Mouse (Mus musculus) heart, adult 18-20 months (tissue): Measurements from ENCODE around the gene Rpain. TPM values are rescaled to one million over a fixed set of nuclear protein-coding genes. Genes with fewer than 3 reads are reported as not detected.

Experiments
- DNase-seq, 2 experiments: peaks; one replicate each; pipeline ENCODE4 v3.0.0; 2021 to 2022; ENCODE audit warnings: mixed read lengths in 1 of 2
- long read RNA-seq, 2 experiments: library from polyadenylated mRNA; stranded (forward); transcript quantifications; one replicate each; pipeline ENCODE4 v2.0.0; 2021
- total RNA-seq, 2 experiments: library from RNA; stranded (reverse); gene quantifications; 2 replicates each; pipeline ENCODE4 v1.2.3; 2021

Gene Rpain
- 10 to 100 TPM; 15.3 to 16.2 TPM for total RNA-seq
- long read RNA-seq, experiment 1, transcript Rpain-201 (7 exons, 1,100 nt), result major isoform, 18 of 24 reads
- long read RNA-seq, experiment 1, partial matches to known transcripts, result 0 of 24 reads
- long read RNA-seq, experiment 1, other reads (novel, unspliced or antisense), result 2 of 24 reads
- long read RNA-seq, experiment 2, transcript Rpain-201 (7 exons, 1,100 nt), result major isoform, 10 of 15 reads
- long read RNA-seq, experiment 2, partial matches to known transcripts, result 0 of 15 reads
- long read RNA-seq, experiment 2, other reads (novel, unspliced or antisense), result 3 of 15 reads

DNA sequence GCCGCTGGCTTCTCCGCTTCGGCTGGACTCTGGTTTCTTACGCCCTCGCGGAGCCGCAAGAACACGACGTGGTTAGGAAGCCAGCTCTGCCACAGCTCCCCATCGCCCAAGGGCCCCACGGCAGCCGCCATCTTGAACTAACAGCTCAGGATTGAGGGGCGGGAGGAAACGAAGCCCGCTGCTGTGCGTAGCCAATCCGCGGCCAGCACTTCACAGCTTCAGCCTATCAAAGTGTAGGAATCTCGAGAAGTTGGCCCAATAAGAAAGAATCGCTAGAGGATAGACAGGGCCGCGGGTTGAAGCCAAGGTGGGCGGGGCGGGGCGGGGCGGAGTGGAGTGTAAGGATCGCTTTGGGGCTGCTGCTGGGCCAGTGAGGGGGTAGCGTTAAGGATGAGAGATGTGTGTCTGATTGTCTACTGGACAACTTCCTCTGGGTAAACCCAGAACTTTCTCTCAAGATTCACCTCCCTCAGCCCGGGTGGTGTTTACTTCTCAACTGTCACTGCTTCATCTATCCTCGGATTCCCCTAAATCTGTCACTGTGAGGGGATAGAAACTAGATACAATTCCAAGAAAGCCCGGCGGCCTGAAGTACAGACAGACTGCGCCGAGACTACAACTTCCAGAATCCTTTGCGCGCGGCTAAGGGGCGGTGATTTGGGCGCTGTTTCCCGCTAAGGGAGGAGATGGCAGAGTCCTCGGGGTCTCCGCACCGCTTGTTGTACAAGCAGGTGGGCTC lies at the start of gene Rpain, which contains the start of gene Nup88:
Rpain (plus strand) TSS at position 393 of the 739 bp plus-strand sequence.
Nup88 (minus strand) TSS at position 153 of the 739 bp plus-strand sequence.
- DNase-seq, result peak; percentile 96 to 97

DNA sequence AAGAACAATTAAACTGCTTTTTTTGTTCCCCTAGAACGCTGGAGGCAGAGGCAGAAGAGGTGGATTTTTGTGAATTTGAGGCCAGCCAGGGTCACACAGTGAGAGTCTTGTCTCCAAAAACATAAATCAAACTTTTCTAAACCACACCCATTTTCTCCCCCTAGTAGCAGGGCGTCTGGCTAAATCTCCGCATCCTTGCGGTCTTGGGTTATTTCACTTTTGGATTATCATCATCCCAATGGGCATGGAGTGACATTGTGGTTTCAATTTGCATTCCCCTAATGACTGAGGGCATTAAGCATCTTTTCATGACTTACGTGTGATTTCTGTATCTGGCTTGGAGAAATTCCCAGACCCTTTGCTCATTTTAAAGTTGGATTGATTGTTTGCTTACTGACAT lies 38.6 kb upstream of the Rpain start:
- no peak for DNase-seq

DNA sequence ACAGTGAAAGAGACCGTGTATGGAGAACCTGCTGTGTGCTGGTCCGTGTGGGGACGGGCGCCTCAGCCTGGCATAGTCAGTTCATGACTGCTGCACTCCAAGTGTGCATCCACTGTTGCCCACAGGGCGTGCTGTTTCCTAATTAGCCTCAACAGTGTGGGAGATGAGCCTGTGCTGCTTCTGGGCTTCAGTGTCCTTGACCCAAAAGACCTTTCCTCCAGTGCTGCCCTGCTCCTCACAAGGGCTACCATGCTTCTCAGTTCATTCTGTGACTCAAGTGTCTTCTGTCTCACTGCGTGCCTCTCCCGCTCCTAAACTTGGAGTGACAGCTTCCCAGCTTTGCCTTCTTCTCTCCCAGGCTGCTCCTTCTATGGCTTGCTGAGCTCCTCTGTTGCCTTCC lies 34.7 kb upstream of the Rpain start:
- no peak for DNase-seq

DNA sequence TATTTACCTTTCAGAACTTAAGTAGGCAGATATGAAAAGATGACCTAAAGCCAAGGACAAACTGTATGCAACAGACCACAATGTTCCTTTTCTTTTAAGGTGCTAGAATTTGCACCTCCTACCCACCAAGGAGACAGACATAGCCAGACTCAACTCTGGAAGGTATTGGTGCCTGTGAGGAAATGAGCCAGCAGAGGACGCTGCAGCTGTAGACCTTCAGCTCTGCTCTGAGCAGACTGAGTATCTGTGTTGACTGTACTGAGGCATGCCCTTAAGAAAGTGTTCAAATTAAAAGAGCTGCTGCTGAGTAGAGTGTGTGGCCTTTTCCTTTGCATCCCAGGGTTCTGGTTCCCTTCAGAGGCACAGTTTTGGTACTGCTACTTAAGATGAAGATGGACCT lies 27.4 kb upstream of the Rpain start:
- DNase-seq, result no peak

DNA sequence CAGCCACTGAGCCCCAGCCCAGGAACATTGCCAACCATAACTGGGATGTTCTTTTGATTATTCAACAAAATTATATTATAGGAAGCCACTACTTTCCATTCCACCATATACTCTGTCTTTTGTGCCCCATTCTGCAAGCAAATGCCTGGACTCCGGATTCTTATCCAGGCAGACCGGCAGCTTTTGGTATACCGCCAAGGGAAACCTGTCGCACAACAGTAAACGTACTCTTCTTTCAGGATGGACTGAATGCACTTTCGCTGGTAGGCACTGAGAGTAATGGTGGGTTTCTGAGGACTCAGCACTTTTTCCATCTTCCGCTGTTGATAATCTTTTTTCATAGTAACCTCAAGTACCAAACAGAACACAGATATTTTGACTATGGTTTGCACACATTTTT lies 26.4 kb upstream of the Rpain start:
- no peak for DNase-seq

DNA sequence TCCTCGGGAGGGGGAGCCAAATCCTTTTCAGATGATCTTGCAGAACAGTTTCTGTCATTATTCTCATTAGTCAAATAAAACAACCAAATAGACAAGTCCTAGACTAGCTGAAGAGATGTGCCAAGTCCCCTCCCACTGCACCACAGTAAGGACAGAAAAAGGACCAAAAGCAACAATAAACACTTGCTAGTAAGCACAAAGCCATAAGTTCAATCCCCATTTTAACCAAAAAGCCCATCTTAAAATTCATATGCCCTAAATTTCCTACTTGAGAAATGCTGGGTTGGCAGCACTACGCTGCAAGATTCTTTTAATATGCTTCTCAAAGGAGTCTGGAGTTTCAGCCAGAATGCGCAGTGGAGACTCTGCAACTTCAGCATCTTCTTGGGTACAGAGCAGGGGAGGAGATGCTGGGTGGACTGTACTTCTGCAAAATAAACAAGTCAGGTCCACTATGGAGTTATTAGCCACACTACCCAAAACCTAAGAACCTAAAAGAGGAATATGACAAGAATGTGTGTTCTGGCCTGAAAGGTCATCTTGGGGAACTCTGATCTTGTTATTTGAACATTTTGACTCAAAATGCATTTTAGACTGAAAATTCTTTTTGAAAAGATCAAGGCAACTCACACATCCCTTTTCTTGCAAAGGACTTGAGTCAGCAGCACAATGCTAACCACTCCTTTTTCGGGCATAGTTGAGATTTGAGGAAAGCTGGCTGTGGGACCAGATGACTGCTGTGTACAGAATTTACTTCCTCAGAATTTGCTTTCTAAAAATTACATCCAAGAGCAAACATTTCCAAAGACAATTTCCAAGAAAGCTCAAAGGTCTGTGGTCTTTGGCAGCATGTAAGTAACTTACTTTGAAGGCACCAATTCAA lies 24.8 kb upstream of the Rpain start:
- peak in 1 of 2 experiments; percentile 36 for DNase-seq

DNA sequence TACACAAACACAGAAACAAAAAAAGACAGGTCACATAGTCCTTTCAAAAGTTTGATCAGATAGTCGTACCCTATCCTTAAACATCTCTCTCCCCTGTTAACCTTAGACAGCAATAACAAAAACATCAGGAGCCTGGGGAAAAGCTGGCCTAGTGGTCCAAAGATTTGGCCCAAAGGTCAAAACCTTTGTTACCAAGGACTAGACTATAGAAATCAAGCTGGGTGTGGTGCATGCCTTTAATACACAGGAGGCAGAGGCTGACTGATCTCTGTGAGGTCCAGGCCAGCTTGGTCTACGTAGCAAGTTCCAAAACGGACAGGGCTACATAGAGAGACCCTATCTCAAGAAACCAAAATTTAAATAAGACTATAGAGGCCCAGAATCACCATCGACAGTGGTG lies 15.3 kb upstream of the Rpain start:
- DNase-seq, result no peak

DNA sequence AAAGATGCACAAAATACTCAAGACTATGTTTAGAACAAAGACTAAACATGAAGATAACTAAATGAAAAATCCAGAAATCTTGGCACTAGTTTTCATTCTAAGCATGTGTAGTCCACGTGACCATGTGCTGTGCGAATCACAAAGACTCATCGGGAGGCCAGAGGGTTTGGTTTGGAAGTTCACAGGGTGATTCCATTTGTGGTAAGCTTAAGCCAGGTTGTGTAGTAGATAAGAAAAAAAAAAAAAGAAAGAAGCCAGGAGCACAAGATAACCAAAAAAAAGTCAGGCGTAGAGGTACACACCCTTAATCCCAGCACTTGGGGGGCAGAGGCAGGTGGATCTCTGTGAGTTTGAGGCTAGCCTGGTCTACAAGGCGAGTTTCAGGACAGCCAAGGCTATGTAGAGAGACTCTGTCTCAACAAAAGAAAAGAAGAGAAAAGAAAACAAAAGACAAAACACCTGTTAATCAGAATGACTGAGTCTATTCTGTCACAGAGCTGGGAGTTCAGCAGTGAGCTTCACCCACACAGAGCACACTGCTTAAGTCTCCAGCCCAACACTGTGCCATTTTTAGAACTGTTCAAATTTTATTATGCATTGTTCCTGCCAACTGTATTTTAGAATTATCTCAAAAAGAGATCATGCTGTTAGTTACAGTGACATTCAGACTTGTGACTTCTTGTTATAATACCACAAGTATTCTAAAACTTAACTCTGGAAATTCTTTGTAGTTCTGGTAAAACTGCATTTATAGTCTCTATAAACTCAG lies 9.0 kb upstream of the Rpain start:
- no peak for DNase-seq

DNA sequence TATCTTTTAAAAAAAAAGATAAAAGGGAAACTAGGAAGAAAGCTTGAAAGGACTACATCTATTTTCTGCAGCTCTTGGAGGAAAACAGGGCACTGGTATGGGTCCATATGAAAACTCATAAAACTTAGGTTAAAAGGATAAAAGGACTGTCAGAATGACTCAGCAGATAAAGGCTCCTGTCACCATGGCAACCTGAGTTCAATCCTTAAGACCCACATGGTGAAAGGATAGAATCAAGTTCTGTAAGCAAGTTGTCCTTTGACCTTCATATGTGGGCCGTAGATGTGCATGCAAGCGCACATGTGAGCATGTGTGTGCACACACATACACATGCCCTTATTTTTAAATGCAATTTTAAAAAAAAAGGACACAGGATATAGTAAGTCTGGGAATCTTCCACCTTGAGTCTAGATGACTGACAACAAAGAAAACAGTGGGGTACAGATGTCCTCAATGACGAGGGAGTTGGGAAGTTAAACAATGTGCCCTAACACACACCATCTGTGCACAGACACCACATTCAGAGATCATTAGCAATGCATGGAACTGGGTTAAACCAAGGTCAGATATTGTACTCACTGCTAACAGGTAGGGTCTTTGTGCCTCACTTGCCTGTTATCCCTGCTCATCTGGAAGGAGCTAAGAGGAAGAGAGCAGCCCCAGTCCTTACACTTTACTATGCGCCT lies 5.6 kb upstream of the Rpain start:
- DNase-seq, result no peak

DNA sequence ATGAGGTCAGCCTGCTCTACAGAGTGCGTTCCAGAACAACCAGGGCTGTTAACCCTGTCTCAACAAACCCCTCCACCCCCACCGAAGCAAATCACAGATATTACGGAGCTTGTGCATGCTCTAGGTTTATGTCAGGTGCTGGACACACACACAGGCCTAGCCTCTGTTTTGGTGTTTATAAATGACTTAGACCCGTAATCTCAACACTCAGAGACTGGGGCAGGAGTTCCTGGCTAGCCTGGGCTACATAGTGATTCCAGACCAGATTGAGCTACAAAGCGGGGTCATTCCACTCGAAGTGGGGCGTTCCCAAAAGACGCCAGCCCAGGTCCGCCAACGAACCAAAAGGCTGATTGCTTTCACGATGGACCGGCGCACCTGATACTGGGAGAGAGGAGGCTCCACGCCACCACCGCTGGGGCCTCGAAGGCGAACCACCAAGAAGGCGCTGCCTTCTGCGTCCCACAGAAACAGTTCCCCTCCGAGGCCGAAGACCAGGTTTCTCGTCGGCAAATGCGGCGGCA lies 680 bp upstream of the Rpain start:
- no peak for DNase-seq

DNA sequence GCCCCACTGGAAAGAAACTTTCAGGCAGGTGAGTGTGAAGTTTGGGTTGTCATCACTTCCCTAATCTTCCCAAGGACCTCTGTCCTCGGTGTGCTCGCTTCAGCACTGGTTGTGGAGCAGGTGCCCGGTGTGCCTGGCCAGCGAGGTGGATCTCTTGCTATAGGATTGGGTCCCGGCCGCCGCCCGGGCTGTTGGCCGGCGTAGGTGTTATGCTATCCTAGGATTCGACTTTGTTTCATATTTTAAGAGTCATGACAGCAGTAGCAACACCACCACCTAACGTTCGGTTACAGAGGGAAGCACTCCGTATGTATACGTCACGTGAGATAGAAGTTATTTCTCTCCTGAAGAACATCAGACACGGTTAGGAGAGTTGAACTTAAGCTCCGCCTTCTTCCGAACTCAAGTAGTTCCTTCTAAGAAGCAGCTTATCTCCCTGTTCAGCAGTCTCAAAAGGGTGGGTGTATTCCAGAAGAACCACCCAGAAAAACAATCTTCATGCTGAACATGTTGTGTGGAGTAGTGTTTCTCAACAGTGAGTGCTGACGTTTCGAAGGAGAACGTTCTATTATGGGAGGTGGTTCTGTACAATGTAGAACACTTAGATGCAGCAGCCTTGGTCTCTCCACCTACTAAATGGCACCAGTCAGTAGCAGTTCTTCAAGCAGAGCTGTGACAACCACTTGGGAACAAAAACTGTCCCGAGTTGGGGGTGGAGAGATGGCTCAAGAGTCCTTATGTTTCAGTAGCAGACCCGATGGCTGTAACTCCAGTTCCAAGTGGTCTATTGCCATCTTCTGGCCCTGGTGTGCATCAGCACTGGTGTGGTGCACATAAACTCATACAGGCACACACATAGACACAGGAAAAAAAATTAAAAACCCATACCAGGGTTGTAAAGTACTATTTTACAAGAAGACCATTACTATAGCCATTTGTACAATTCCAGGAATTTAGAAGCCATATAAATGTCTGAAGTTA lies 837 bp downstream of the Rpain start:
- no peak for DNase-seq

DNA sequence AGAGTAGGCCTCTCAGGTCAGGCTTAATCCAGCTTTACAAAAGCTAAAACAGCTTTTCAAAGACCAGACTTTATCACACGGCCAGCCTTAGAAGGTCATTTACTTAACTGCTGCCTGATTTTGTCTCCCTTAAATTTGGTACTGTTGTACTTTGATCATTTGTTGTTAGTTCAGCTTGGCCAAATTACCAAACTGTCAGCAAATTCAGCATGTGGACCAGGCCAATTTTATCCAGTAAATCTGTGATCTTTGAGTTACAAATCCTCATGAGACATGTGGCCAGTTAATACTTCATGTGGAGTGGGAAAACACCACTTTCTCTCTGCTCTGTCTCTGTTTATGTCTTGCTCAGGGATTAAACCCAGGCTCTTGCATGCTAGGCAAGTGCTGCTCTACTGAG lies 2.6 kb downstream of the Rpain start:
- DNase-seq, result no peak

DNA sequence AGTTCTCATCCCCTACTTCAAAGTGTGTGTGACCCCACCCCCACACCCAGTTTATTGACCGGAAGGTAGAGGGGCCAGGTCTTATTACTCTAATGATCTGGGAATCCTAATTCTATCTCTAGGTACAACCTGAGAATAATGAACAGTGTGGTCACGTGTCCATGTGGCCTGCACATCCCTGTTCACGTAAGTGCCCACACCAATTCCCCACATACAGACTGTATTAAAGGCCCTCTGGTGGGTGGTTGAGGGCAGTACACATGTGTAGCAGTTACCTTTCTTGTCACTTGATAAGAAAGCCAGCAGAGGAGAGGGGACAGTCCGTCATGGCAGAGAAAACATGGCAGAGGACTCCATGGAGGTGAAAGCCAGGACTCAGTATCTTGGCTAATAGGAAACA lies 3.9 kb downstream of the Rpain start:
- no peak for DNase-seq

DNA sequence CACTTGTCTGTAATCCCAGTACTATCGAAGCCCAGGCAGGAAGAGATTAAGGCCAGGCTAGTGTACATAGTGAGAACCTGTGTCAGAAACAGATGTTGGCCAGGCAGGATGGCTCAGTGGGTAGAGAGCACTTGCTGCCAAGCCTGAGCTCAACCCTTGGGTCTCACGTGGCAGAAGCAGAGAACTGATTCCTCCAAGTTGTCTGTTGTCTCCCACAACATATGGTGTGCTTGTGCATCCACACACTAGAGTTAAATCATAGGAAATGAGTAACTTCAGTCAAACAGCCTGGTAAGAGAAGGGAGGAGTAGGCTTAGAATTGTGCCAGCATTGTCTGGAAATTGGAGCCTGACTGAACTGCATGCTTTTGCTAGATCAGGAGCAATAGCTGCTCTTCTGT lies 5.2 kb downstream of the Rpain start:
- no peak for DNase-seq

DNA sequence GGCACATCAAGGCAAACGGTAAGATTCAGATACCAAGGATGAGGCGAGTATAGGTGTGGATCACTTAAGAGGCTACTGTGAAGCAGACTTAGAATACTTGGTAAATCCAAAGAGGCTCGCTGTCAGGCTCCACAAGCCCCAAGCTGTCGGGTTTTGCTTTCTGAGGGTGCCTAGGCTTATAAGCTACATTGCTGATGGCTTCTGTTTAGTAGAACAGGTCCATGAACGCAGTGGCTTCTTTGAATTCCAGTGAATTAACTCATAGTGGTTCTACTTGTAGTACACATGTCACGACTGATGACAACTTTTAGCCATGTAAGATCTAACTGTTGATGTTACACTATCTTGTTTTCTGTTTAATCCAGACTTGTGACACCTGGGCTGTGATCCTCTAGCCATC lies 7.3 kb downstream of the Rpain start:
- no peak for DNase-seq

DNA sequence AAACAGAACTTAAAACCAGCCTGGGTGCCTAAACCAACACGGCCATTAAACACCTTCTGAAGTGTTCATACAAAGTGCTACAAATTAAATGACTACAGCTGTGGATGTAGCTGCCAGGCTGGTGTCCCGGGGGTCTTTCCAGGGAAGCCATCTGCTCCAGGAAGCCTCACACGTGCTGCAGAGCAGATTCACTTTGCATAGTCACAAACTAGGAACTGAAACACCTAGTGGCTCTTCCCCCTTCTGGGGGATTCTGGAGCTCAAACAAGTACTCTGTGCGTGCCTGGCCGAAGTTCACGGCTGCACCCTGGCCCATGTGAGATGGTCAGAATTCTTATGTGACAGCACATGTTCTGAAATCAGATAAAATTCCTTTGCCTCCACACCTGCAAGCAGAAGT lies 10.2 kb downstream of the Rpain start:
- no peak for DNase-seq

DNA sequence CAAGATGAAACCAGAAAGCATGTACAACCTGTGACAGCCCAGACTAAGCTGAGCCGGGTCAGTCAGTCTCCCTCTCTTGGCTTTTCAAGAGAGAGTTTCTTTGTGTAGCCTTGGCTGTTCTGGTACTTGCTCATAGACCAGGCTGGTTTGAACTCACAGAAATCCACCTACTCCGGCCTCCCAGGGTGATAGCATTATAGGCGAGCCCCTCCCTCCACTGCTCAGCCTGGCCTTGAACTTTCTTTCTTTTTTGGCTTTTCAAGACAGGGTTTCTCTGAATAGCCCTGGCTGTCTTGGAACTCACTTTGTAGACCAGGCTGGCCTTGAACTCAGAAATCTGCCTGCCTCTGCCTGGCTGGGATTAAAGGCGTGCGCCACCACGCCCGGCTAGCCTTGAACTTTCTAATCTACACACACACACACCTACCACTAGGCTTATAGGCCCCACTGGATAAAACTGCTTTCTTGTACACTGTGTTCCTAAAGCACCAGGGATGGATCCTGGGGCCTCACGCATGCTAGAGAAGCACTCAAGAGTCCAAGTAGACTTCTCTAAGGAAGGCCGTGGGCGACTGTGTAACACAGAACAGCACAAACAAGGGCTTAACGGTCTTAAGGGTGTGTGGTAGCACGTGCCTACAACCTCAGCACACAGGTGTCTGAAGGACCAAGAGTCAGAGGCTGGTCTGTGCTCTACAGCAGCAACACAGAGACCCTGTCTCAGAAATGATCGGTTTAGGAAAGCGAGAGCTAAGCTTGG lies 10.9 kb downstream of the Rpain start:
- DNase-seq, result no peak

DNA sequence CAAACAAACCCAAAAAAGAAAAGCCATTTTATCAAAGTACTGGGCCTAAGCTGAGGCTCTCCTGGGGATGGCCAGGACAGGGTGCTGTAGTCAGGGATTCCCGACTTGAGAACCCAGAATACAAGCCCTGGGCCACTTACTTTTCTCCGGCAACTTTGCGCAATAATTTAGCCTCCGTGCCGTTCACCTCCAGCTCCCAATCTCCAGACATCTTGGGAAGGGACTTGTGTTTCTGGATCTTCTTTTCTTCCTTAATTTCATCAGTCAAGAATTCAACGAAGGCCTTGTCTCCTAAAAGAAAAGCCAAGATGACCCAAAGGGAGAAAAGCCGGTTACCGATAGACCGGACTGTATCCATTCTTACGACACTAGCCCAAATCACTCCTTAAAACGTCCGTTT lies 12.0 kb downstream of the Rpain start:
- no peak for DNase-seq

DNA sequence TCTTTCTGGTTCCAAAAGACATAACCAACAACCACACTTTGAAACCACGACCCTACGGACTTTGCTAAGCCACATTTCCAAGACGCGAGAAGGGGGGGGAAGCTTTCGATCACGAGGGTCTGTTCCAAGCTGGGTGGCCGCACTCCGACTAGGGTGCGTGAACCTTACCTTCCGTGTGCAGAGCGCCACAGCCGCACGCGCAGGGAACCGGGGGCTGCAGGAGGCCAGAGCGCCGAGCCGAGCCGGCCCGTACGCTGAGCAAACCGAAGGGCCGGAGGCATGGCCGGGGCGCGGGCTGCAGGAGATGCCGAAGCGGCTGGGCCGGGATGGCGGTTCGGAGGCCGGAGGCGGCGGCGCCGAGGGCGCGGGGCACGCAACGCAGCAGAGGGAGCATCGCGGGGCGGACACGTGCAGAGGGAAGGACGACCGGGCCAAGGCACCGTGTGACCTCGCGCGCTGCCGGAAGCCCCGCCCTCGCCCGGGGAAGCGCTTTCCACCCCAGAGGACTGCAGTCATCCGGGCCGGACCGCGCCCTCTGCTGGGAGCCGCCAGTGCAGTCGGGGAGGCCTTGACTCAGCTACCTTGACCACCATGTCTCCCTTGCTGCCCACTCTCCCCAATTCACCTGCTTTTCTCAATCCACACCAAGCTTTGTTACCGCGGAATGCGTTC lies 12.7 kb downstream of the Rpain start, which contains the start of gene C1qbp:
C1qbp (minus strand) TSS at position 470 of the 672 bp plus-strand sequence.
- DNase-seq, result peak; percentile 94 to 96
